Mouse (Mus musculus) NIH3T3 (cell line): ENCODE measurements around the gene Slc27a5.

Experiments used
- DNase-seq: peaks from one replicate; pipeline ENCODE4 v3.0.0-alpha.2; 2012; ENCODE audit warnings: low read depth

The Slc27a5 gene

DNA sequence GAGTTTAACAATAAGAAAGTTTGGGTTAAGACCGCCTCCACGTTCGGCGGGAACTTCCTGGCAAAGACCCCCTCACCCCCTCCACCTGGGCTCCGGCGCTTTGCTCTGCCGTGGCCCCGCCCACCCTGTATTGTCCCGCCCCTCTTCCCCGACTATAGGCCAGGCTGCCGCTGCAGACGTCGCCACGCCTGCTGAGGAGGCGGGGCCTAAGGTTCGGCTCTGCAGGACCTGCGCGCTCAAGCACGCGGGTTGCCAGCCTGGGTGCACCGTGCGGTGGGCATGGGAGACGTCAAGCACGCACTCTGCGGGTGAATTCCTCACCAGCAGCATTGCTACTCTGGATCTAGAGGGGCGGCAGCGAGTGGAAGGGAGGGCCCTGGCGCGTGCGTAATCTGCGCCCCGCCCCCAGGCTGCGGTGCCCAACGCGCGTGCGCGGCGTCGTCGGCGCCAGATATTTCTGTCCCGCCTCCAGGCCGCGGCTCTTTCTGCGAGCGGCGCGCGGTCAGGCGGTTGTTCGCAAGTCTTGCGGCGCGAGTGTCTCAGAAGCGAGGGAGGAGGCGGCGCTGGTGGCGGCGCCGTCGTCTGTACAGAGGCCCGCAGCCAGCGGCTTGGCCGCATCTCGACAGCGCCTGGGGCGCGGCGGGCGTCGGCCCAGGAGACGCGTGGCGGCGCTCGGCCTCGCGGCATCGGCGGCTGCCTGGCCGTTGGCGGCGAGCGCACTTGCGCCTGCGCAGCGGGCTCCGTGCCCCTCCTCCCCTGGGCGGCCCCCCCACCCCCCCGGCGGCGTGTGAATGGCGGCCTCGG, 26.1 kb upstream of the Slc27a5 start:
- DNase-seq: peak; percentile 95

DNA sequence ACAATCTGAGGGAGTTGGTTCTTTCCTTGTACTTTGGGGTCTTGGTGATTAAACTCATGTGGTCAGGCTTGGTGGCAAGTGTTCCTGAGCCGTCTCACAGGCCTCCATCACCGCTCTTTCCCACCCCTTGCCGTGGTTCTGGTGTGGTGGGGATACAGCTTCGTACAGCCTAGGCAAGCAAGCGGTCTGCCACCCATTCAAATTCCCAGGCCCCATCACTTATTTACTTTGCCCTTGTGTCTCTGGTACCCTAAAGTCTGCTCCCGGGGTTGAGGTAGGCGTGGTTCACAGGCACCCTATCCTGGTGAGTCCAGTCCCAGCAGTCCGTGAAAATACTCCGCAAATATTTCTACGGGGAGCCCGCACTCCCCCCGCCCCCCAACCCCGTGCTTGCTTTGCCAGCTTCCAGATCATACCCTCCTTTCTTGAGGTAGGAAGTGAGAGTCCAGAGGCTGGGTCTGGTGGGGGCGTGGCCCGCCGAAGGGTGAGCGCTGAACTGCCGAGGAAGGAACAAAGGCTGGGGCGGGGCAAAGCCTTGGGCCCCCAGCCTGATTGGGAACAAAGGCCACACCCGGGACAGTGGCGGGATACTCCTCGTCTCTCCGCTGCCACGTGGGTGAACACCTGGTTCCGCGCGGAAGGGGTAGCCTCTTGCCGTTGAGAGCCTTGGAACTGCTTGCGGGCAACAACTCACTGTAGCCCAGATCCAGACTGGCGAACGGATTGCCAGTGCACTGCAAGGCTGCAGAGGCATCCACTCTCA, 25.0 kb upstream of the Slc27a5 start:
- peak; percentile 66 for DNase-seq

DNA sequence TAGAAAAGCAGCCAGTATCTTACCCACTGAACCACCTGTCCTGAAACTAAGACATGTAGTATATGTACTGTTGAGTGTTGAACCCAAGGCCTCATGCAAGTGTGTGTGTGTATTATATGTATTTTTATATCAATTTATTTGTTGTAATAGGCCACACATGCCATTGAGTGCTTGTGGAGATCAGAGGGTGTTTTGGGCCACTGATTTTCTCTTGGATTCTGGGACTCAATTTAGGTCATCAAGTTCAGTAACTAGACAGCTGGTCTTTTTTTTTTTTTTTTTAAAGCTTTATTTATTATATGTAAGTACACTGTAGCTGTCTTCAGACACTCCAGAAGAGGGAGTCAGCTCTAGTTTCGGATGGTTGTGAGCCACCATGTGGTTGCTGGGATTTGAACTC, 17.2 kb upstream of the Slc27a5 start:
- DNase-seq: no peak

DNA sequence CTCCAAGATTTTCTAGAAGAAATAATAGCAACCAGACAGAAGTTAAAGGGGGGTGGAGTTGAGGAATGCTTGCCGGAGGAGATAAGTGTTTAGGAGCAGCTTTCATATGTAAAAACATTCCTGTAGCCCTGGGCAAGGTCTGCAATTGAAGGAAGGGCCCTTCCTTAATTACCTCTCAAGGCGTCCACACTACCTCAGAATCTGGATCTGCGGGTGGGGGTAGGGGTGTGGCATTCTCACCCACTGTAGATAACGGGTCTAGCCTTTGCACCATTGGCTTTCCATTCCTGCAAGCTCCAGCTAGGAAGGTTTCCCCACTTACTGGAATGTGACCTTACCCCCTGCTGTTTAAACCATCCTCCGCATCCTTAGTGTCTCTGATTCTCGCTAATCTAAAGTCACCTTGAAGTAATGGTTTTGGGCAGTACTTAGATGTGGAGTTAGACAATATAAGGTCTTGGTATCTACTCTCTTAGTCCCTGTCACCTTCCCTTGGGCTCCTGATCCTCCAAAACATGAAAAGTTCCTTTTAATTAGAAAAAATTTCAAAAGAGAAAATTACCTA, 16.4 kb upstream of the Slc27a5 start:
- no peak for DNase-seq

- no peak for DNase-seq
Measured at GRCm38 (mm10) chr7:13013671-13014070, 15.7 kb upstream of the Slc27a5 start.

DNA sequence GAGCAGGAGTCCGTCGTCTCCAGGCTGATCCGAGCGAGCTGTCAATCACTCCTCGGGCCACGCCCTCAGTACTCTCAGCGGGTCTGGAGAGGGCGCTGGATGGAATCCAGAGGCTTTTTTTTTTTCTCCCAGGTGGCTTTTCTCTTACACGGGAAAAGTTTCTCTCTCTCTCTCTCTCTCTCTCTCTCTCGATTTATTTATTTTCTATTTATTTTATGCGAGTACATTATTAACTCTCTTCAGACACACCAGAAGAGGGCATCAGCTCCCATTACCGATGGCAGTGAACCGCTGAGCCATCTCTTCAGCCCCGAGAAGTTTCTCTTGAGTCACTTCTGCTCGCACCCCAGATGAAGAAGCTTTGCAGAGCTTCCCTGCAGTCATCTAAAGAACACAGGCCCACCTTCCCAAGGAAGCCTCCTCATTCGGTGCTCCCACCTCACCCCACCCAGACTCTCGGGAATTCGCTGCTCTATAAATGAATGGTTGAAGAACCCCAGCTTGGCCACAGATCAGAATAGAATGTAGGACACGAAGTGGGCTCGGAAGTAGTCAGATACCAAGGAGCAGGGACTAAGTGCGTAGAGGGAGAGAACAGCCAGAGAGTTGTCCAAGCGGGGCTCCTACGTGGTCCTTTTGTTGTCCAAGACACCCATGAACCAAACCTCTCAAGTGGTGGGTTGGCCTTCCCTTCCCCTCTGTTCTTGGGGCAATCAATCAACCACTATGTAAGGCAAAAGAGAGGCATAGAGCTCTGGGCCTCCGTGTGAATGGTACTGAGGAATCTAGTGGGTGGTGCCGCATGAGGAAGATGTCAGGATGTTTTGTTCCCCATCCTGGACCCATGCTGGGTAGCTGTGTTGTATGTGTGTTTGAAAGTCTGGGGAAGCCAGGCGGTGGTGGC, 12.3 kb upstream of the Slc27a5 start, which contains the start of gene Zbtb45:
Gene Zbtb45 (minus strand): TSS at position 30 of the 904 bp plus-strand sequence.
- peak; percentile 20 for DNase-seq

DNA sequence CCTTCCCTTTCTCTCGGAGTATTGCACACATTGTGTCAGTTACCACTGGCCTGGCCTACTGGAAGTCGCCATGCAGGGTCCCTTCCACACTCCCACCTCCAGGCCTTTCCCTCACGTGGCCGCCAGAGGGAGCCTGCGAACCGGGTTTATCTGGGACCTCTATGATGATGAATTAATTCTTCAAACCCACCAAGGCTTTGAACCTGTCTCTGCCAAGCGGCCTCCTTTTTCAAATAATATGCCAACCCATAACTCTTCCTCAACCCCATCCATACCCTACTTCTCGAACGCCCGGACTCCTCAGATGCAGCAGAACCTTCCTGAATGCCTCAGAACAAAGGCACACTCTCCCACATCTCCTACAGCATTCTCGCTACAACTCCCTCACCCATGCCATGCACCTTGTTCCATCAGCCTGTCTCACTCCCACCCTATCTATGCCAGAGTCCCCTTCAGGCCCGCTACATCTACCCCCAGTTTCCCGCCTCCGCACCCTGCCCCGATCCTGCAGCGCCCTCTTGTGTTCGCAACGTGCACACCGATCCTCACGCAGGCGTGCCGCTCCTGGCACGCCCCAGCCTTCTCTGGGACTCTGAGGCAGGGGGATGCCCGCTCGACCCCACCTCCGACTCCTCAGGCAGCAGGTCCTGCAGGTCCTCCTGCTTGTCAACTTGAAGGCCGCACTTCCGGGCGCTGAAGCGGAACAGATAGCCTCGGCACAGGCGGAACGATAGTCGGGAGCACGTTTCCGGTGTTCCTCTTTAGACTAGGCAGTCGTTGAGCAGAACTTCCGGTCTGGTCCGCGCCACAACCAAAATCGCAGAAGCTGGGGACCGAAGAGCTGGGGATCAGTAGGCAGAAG, 11.4 kb upstream of the Slc27a5 start:
- peak; percentile 96 for DNase-seq

- DNase-seq: no peak
Measured at GRCm38 (mm10) chr7:13007341-13008092, 9.5 kb upstream of the Slc27a5 start.

- no peak for DNase-seq
Measured at GRCm38 (mm10) chr7:13006531-13006930, 8.5 kb upstream of the Slc27a5 start.

- DNase-seq: no peak
Measured at GRCm38 (mm10) chr7:13006011-13006410, 8.0 kb upstream of the Slc27a5 start.

DNA sequence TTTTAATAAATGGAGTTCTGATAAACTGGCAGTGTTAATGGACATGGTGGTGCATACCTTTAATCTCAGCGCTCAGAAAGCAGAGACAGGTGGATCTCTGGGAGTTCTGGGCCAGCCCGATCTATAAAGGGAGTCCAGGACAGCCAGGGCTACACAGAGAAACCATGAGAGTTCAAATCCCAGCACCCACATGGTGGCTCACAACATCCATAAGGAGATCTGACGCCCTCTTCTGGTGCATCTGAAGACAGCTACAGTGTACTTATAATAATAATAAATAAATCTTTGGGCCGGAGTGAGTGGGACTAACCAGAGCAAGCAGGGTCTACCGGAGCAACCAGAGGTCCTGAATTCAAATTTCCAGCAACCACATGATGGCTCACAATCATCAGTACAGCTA, 5.4 kb upstream of the Slc27a5 start:
- DNase-seq: no peak

DNA sequence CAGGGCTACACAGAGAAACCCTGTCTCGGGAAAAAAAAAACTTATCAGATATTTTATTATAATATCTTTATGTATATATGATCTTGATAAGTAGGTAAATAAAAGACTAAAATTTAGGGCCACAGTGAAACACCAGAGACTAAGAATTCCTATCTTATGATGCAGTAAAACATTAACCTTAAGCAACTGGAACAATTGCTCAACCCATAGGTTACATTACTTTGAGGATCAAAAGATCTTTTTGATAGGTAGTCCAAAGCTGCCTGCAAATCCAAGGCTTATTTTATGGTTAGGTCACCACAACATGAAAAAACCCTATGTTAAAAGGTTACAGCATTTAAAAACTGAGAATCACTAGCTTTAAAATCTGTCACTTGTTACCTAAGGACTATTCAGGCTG, 3.6 kb upstream of the Slc27a5 start:
- DNase-seq: no peak

DNA sequence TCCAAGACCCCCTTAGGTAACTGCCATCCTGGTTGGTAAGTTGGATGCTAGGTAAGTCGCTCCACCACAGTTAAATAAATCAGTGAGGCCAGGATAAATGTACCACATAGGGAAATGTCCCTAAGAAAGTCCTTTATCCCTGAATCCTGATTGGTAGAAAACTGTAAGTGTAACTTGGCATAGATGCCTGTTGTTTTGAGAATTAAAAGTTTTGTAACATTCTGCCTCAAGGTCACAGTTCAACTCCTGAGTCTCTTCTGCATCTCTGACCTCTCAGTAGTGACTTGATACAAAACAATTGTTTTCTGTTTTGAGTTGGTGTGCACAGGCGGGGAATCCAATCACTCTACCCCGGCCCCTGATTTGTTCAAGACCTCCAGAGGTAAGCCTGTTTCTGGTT, 859 bp upstream of the Slc27a5 start, which contains the start of gene Trim28:
Gene Trim28 (plus strand): TSS at position 264 of the 400 bp plus-strand sequence.
- DNase-seq: no peak

DNA sequence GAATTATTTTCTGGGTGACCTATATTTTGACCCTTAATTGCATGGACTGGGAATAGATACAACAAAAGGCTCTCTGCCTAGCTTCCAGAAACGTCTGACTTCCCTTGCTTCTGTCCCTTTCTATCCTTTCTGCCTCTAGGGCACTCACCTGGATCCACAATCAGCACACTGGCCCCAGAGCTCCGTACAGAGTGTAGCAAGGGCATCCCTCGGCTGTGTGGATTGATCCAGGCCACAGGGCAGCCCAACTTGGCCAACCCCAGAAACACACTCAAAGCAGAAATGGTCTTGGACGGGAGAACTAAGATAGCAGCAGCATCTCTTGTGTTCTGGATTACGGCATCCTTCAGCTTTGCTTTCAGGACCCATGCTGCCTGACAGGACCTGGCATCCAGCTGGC, 762 bp downstream of the Slc27a5 start:
- DNase-seq: no peak

DNA sequence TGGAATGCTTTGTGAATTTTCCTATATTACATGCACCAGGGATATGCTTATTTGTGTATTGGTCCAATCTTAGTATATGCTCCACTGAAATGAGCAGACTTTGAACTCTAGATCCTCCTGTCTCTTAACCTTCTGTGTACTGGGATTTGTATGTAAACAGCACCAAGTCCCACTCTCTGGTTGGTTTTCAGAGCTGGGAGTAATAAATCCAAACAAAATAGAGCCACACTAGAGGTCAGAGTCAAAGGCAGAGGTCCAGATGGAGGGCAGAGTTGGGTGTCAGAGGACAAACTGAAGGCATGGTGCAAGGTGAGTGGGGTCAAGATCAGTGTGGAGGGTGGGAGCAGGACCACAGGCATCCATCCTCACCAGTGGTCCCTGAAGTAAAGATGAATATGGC, 2.1 kb downstream of the Slc27a5 start:
- no peak for DNase-seq

DNA sequence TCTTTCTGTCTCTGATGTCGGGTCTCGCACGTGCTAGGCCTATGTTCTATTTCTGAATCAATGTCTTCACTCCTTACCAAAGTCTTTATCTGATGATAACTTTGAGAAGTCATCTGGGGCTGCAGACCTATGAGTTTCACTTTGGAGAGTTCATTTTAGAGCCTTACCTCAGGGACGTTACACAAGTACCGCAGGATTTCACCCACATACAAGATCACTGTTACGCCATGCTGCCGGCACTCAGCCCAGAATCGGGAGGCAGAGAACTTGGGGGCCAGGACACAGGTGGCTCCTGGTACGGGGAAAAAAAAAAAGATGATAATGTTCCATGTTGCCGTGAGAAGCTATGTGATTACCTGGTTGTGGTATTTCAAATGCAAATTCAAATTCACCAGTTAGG, 4.8 kb downstream of the Slc27a5 start:
- DNase-seq: no peak

- DNase-seq: peak; percentile 66
Measured at GRCm38 (mm10) chr7:12992222-12992621, 5.8 kb downstream of the Slc27a5 start.

DNA sequence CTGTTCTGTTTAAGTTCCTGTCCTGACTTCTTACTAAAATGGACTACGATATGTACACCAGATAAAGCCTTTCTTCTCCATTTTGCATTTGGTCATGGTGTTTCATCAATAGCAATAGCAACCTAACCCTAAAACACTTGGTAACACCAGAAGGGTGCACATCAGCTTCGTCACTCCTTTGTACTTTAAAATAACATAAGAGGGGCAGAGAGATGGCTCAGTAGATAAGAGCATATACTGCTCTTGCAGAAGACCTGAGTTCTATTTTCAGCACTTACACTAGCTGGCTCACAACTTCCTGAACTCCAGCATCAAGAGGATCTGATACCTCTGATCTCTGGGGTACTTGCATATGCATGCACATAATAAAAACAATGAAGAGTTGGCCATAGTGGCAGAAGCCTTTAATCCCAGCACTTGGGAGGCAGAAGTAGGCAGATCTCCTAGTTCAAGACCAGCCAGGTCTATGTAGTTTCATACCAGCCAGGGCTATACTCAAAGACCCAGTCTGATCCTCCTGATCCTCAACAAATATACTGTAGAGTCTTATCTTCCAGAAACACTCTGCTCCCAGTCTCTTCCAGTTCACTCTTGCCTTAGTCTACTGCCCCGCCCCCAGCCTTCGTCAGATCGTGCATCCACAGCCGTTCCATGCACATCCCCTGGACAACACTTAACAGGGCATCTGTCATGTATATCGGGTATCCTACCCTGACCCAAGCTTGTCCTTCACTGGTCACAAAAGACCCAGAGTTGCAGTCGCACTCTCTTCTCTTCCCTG, 10.4 kb downstream of the Slc27a5 start:
- no peak for DNase-seq

DNA sequence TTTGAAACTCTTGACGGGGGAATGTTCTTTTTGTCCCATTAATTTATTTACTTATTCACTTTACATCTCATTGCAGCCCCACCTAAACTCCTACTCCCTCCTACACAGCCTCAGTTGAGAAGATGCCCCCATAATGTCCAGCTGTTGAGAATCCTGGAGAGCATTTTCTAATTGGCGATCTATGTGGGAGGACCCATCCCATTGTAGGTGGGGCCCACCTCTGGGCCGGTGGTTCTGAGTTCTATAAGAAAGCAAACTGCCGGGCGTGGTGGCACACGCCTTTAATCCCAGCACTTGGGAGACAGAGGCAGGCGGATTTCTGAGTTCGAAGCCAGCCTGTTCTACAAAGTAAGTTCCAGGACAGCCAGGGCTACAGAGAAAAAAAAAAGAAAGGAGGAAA, 11.1 kb downstream of the Slc27a5 start:
- no peak for DNase-seq
